Mouse (Mus musculus): ENCODE measurements around the gene Dnm2.
A peak's percentile ranks its signal among the peaks of the same experiment; 100 is the strongest.

The Dnm2 gene

GRCm38 (mm10) chr9:21432066-21432465, 7.4 kb downstream of the Dnm2 start:
- no peak for DNase-seq

GRCm38 (mm10) chr9:21433766-21434165, 9.1 kb downstream of the Dnm2 start:
- DNase-seq: no peak

- no peak for DNase-seq
Measured at GRCm38 (mm10) chr9:21434410-21434809, 9.7 kb downstream of the Dnm2 start.

- DNase-seq: no peak
Measured at GRCm38 (mm10) chr9:21435777-21436635, 11.3 kb downstream of the Dnm2 start.

DNA sequence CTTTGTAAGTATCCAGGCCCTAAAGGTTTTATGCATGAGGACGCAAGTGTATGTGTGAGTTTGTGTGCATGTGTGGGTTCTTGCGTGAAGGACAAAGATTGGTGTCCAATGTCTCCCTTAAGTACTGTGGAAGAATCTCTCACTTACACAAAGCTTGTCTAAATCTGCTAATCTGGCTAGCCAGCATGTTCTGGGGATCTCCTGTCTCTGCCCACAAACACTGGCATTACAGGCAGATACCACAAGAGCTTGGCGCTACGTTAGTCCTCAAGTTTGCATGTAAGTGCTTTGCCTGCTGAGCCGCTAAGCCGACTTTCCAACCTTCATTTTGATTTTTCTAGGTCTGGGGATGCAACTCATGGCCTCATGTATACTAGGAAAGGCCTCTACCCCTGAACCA, 12.9 kb downstream of the Dnm2 start:
- no peak for DNase-seq

GRCm38 (mm10) chr9:21438219-21438618, 13.5 kb downstream of the Dnm2 start:
- no peak for DNase-seq

DNA sequence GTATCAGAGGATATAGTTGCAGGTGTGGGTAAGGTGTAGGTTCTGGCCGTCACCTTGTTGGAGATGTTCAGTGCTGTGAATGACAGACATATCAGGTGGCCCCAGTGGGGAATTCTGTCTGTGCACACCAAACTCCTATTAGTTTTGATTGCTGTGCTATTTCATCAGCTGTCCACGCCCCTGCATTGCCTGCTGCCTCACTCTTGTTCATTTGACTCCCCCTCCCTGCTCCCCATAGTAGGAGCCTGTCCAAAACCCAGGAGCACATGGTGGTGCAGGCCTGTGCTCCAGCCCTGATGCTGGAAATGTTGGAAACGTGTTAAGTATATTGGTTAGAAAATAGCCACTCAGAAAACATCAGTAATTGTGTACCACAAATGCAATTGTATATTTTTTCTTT, 14.7 kb downstream of the Dnm2 start:
- no peak for DNase-seq

DNA sequence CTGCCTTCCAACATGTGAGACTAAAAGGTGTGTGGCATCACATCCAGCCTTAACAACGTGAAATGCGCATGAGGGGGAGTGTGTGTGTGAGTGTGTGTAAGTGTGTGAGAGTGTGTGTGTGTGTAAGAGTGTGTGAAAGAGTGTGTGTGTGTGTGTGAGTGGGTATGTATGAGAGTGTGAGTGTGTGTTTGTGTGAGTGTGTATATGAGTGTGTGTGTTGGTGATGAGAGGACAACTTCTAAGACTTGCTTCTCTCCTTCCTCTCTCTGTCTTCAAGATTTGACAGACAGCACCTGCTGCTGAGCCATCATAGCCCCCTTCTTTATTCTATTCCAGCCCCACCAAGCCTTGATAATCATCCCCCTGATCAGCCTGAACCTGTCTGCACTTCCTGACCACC, 15.2 kb downstream of the Dnm2 start:
- DNase-seq: no peak

DNA sequence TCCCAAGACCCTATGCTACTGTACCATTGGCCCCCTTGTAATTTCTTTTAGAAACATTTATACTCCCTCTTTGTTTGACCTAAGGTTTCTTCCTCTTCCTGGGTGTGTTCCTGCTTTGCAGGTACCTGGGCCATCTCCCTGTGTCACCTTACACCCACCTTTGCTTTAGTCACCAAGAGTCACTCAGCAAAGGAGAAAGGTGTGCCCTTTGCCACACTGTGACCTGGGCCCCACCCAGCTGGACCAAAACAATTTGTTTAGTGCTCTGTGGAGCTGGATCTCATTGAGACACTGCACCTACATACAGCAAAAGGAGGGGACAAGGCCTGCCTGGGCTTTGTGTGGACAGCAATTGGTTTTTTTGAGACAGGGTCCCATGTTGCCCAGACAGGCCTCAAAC, 15.7 kb downstream of the Dnm2 start:
- DNase-seq: no peak

DNA sequence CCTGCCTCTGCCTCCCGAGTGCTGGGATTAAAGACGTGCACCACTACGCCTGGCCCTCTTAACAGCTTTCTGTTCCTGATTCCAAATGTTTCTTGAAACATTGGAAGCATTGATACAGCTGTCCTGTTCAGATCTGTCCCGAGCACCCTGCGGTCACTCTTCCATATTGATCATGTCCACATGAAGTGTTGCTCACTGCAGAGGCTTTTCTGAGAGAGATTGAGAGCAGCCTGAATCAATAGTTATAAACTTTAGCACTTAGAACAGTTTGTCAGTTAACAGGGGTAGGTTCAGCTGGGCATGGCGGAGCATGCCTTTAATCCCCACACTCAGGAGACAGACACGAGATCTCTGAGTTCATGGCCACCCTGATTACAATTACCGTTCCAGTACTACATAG, 19.1 kb downstream of the Dnm2 start:
- DNase-seq: no peak

- no peak for DNase-seq
Measured at GRCm38 (mm10) chr9:21444574-21444973, 19.9 kb downstream of the Dnm2 start.

GRCm38 (mm10) chr9:21445081-21445744, 20.5 kb downstream of the Dnm2 start:
- no peak for DNase-seq

GRCm38 (mm10) chr9:21447778-21448177, 23.1 kb downstream of the Dnm2 start:
- DNase-seq: no peak

- no peak for DNase-seq
Measured at GRCm38 (mm10) chr9:21449710-21450109, 25.0 kb downstream of the Dnm2 start.

DNA sequence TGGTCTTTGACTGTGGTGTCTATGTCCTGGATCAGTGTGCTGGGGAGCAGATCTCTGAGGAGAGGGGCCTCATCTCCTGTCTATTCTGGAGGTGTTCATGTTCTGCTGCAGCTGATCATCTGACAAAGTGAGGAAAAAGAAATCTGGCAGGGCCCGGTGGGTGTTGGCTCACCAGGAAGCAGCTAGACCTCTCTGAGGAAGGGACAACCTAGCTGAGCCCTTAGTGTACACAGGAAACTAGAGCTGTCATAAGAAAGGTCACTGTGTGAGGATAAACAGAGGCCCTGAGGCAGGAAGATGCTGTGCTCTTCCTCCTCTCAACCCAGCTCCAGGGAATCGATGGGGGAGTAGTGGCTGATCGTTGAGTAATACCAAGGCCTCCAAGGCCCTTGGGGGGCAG, 25.6 kb downstream of the Dnm2 start:
- peak; percentile 34 for DNase-seq

GRCm38 (mm10) chr9:21451391-21451790, 26.7 kb downstream of the Dnm2 start:
- no peak for DNase-seq

- no peak for DNase-seq
Measured at GRCm38 (mm10) chr9:21451870-21452269, 27.2 kb downstream of the Dnm2 start.

GRCm38 (mm10) chr9:21453003-21453402, 28.3 kb downstream of the Dnm2 start:
- no peak for DNase-seq

DNA sequence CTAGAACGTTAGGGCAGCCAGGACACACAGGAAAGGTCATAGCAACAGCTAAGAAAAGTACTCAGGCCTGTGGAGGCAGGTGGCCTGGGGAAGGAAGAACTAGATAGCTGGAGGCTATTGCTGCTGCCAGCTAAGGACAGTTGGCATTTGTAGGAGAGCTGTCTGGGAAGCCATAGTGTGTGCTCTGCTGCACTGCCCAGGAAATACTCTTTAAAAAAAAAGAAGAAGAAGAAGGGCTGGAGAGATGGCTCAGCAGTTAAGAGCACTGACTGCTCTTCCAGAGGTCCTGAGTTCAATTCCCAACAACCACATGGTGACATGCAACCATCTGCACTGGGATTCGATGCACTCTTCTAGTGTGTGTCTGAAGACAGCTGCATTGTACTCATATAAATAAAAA, 28.8 kb downstream of the Dnm2 start:
- DNase-seq: no peak

GRCm38 (mm10) chr9:21454556-21454955, 29.8 kb downstream of the Dnm2 start:
- no peak for DNase-seq

DNA sequence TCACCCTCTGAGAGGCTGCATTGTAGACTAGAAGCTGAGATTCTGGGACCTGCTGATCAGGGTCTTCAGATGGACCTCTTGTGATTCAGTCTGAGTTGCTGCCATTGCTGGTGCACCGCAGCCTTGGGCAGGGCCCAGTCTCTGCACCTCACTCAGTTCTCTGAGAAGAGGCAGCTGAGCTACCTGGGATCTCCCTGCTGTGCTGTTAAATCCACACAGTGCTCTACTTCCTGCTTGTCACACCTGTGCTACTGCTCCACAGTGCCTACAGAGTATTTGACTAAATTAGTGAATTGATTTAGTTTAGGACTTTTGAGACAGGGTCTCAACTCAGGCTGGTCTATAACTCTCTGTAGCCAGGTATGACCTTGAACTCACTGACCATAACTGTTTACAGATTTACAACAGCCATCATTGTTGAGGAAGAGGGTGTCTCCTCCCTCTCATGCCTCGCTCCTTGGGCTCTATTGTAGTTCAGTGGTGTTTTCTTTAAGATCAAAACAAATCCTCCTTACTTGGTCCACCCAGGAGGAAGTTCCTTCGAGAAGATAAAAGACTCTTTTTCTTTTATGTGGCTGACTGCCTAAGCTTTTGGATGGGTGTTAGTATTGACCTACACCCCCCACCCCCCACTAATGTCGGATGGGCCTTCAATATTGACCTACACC, 30.5 kb downstream of the Dnm2 start:
- DNase-seq: no peak

GRCm38 (mm10) chr9:21456246-21456929, 31.7 kb downstream of the Dnm2 start:
- DNase-seq: no peak

GRCm38 (mm10) chr9:21456930-21457634, 32.4 kb downstream of the Dnm2 start:
- no peak for DNase-seq
